Mouse (Mus musculus) MEL (cell line): Measurements from ENCODE around the gene Sh3glb2. TPM values are rescaled to one million over a fixed set of nuclear protein-coding genes. Genes with fewer than 3 reads are reported as not detected.

Source experiments
- DNase-seq: peaks from one replicate; pipeline ENCODE4 v3.0.0; 2011; ENCODE audit warnings: low read depth, low spot score
- H3K27ac ChIP-seq: 2 replicates; pipeline ENCODE4 v1.5.1; 2012; ENCODE audit warnings: low read depth, mild to moderate bottlenecking, control low read depth, low read length, moderate library complexity; ENCODE audit not compliant: control insufficient read depth
- H3K27me3 ChIP-seq, 2 experiments: fragments of 150-350 bp in 1 of 2; sonication (generic) in 1 of 2; 2 replicates each; pipeline ENCODE4 v1.6.1; 2012; ENCODE audit warnings: low read length in 2 of 2, mild to moderate bottlenecking in 2 of 2, improper control_type of control experiment in 1 of 2, moderate library complexity in 1 of 2; ENCODE audit not compliant: insufficient read depth in 2 of 2, control insufficient read depth in 1 of 2
- H3K36me3 ChIP-seq, 2 experiments: 2 replicates each; pipeline ENCODE4 v1.6.1; 2012 to 2014; ENCODE audit warnings: low read length in 2 of 2, improper control_type of control experiment in 1 of 2, inconsistent platforms in 1 of 2, mild to moderate bottlenecking in 1 of 2; ENCODE audit not compliant: insufficient read depth in 2 of 2, control insufficient read depth in 1 of 2
- H3K4me1 ChIP-seq, 2 experiments: fragments of 150-350 bp in 1 of 2; sonication (generic) in 1 of 2; 2 replicates each; pipeline ENCODE4 v1.6.1; 2012; ENCODE audit warnings: low read length in 2 of 2, improper control_type of control experiment in 1 of 2, mild to moderate bottlenecking in 1 of 2; ENCODE audit not compliant: insufficient read depth in 2 of 2, control insufficient read depth in 1 of 2
- H3K4me3 ChIP-seq, 2 experiments: fragments of 150-350 bp in 1 of 2; sonication (generic) in 1 of 2; 2 replicates each; pipeline ENCODE4 v1.5.1; 2012; ENCODE audit warnings: low read depth in 2 of 2, low read length in 2 of 2, mild to moderate bottlenecking in 2 of 2, moderate library complexity in 2 of 2, control low read depth in 1 of 2, improper control_type of control experiment in 1 of 2; ENCODE audit not compliant: control insufficient read depth in 1 of 2, insufficient read depth in 1 of 2
- H3K79me2 ChIP-seq: 2 replicates; pipeline ENCODE4 v1.6.1; 2012; ENCODE audit warnings: mild to moderate bottlenecking, low read length, moderate library complexity; ENCODE audit not compliant: control insufficient read depth, poor library complexity, insufficient read depth
- H3K9ac ChIP-seq: 2 replicates; pipeline ENCODE4 v1.6.1; 2012; ENCODE audit warnings: low read depth, mild to moderate bottlenecking, control low read depth, low read length, moderate library complexity; ENCODE audit not compliant: control insufficient read depth, poor library complexity, severe bottlenecking
- H3K9me3 ChIP-seq: fragments of 150-350 bp; sonication (generic); replicated peaks from 2 replicates; pipeline ENCODE4 v1.6.1; 2012; ENCODE audit warnings: mild to moderate bottlenecking, low read length, improper control_type of control experiment, moderate library complexity; ENCODE audit not compliant: insufficient read depth
- BHLHE40 ChIP-seq: IDR thresholded peaks from 2 replicates; pipeline ENCODE4 v1.6.1; 2012; ENCODE audit warnings: low read depth, mild to moderate bottlenecking, inconsistent platforms, low read length, improper control_type of control experiment, borderline replicate concordance
- CHD2 ChIP-seq: IDR thresholded peaks from 2 replicates; pipeline ENCODE4 v1.6.1; 2011; ENCODE audit warnings: low read length, improper control_type of control experiment
- CTCF ChIP-seq, 3 experiments: IDR thresholded peaks in 2 of 3; conservative IDR thresholded peaks in 1 of 3; 2 replicates each; pipeline ENCODE4 v1.5.1; 2011 to 2012; ENCODE audit warnings: low read length in 3 of 3, low read depth in 2 of 3, mild to moderate bottlenecking in 2 of 3, improper control_type of control experiment in 1 of 3, inconsistent platforms in 1 of 3, mixed read lengths in 1 of 3, moderate library complexity in 1 of 3; ENCODE audit not compliant: control insufficient read depth in 1 of 3, insufficient read depth in 1 of 3, poor library complexity in 1 of 3, severe bottlenecking in 1 of 3
- E2F4 ChIP-seq: IDR thresholded peaks from 2 replicates; pipeline ENCODE4 v1.6.1; 2011; ENCODE audit warnings: low read depth, low read length, improper control_type of control experiment, borderline replicate concordance
- ELF1 ChIP-seq: IDR thresholded peaks from 2 replicates; pipeline ENCODE4 v1.6.1; 2014; ENCODE audit warnings: low read depth, mild to moderate bottlenecking, inconsistent platforms, low read length, improper control_type of control experiment, moderate library complexity
- EP300 ChIP-seq, 2 experiments: IDR thresholded peaks; 2 replicates each; pipeline ENCODE4 v1.6.1; 2011; ENCODE audit warnings: improper control_type of control experiment in 2 of 2, low read length in 2 of 2, low read depth in 1 of 2, mild to moderate bottlenecking in 1 of 2
- ETS1 ChIP-seq: IDR thresholded peaks from 2 replicates; pipeline ENCODE4 v1.6.1; 2012; ENCODE audit warnings: low read depth, mild to moderate bottlenecking, inconsistent platforms, low read length, improper control_type of control experiment, moderate library complexity
- GABPA ChIP-seq: IDR thresholded peaks from 2 replicates; pipeline ENCODE4 v1.6.1; 2012; ENCODE audit warnings: low read depth, mild to moderate bottlenecking, inconsistent platforms, low read length, improper control_type of control experiment, moderate library complexity
- GATA1 ChIP-seq: IDR thresholded peaks from 2 replicates; pipeline ENCODE4 v1.6.1; 2011; ENCODE audit warnings: low read depth, low read length, improper control_type of control experiment
- HCFC1 ChIP-seq: IDR thresholded peaks from 2 replicates; pipeline ENCODE4 v1.6.1; 2012; ENCODE audit warnings: low read depth, mild to moderate bottlenecking, inconsistent platforms, low read length, improper control_type of control experiment, moderate library complexity
- JUND ChIP-seq: IDR thresholded peaks from 2 replicates; pipeline ENCODE4 v1.6.1; 2011; ENCODE audit warnings: low read depth, mild to moderate bottlenecking, improper control_type of control experiment, low read length
- KAT2A ChIP-seq: conservative IDR thresholded peaks from 2 replicates; pipeline ENCODE4 v1.6.1; 2012; ENCODE audit warnings: low read depth, low read length, improper control_type of control experiment, inconsistent platforms
- MAFK ChIP-seq: IDR thresholded peaks from 2 replicates; pipeline ENCODE4 v1.6.1; 2011; ENCODE audit warnings: low read depth, mild to moderate bottlenecking, low read length, improper control_type of control experiment, borderline replicate concordance
- MAX ChIP-seq: IDR thresholded peaks from 2 replicates; pipeline ENCODE4 v1.6.1; 2011; ENCODE audit warnings: low read length, improper control_type of control experiment
- MAZ ChIP-seq: IDR thresholded peaks from 2 replicates; pipeline ENCODE4 v1.6.1; 2012; ENCODE audit warnings: low read depth, mild to moderate bottlenecking, inconsistent platforms, low read length, improper control_type of control experiment
- MEF2A ChIP-seq: IDR thresholded peaks from 2 replicates; pipeline ENCODE4 v1.6.1; 2014; ENCODE audit warnings: low read depth, mild to moderate bottlenecking, inconsistent platforms, low read length, improper control_type of control experiment; ENCODE audit not compliant: poor library complexity, insufficient replicate concordance, severe bottlenecking; ENCODE audit errors: extremely low read depth
- MXI1 ChIP-seq: IDR thresholded peaks from 2 replicates; pipeline ENCODE4 v1.6.1; 2011; ENCODE audit warnings: mild to moderate bottlenecking, low read depth, low read length, improper control_type of control experiment
- MYB ChIP-seq: IDR thresholded peaks from 2 replicates; pipeline ENCODE4 v1.6.1; 2011; ENCODE audit warnings: mild to moderate bottlenecking, low read depth, low read length, improper control_type of control experiment
- NELFE ChIP-seq: IDR thresholded peaks from 2 replicates; pipeline ENCODE4 v1.6.1; 2011; ENCODE audit warnings: low read depth, low read length, improper control_type of control experiment
- NRF1 ChIP-seq: IDR thresholded peaks from 2 replicates; pipeline ENCODE4 v1.6.1; 2014; ENCODE audit warnings: low read depth, mild to moderate bottlenecking, inconsistent platforms, low read length, improper control_type of control experiment, moderate library complexity; ENCODE audit not compliant: poor library complexity, insufficient read depth, severe bottlenecking
- POLR2A ChIP-seq, 2 experiments: IDR thresholded peaks; 2 replicates each; pipeline ENCODE4 v1.6.1; 2011 to 2012; ENCODE audit warnings: low read length in 2 of 2, mild to moderate bottlenecking in 2 of 2, control low read depth in 1 of 2, improper control_type of control experiment in 1 of 2, low read depth in 1 of 2, moderate library complexity in 1 of 2; ENCODE audit not compliant: control insufficient read depth in 1 of 2, insufficient read depth in 1 of 2, poor library complexity in 1 of 2
- POLR2AphosphoS2 ChIP-seq: IDR thresholded peaks from 2 replicates; pipeline ENCODE4 v1.6.1; 2011; ENCODE audit warnings: low read length, improper control_type of control experiment
- POLR2AphosphoS5 ChIP-seq: IDR thresholded peaks from 2 replicates; pipeline ENCODE4 v1.6.1; 2012; ENCODE audit warnings: low read depth, borderline replicate concordance, mild to moderate bottlenecking, inconsistent platforms, low read length, moderate library complexity, mixed read lengths
- RAD21 ChIP-seq: IDR thresholded peaks from 2 replicates; pipeline ENCODE4 v1.6.1; 2011; ENCODE audit warnings: mild to moderate bottlenecking, low read depth, low read length, improper control_type of control experiment
- RCOR1 ChIP-seq: IDR thresholded peaks from 2 replicates; pipeline ENCODE4 v1.6.1; 2012; ENCODE audit warnings: low read depth, mild to moderate bottlenecking, inconsistent platforms, low read length, improper control_type of control experiment
- SIN3A ChIP-seq: IDR thresholded peaks from 2 replicates; pipeline ENCODE4 v1.6.1; 2012; ENCODE audit warnings: low read length, improper control_type of control experiment, inconsistent platforms
- SMC3 ChIP-seq: IDR thresholded peaks from 2 replicates; pipeline ENCODE4 v1.6.1; 2011; ENCODE audit warnings: low read depth, low read length, improper control_type of control experiment
- TAL1 ChIP-seq: IDR thresholded peaks from 2 replicates; pipeline ENCODE4 v1.6.1; 2012; ENCODE audit warnings: mild to moderate bottlenecking, inconsistent platforms, low read length, moderate library complexity, mixed read lengths
- TBP ChIP-seq: IDR thresholded peaks from 2 replicates; pipeline ENCODE4 v1.8.0; 2011; ENCODE audit warnings: low read depth, low read length, improper control_type of control experiment
- TCF12 ChIP-seq: IDR thresholded peaks from 2 replicates; pipeline ENCODE4 v1.6.1; 2014; ENCODE audit warnings: low read depth, mild to moderate bottlenecking, inconsistent platforms, low read length, improper control_type of control experiment, moderate library complexity
- UBTF ChIP-seq: IDR thresholded peaks from 2 replicates; pipeline ENCODE4 v1.6.1; 2012; ENCODE audit warnings: low read depth, mild to moderate bottlenecking, inconsistent platforms, low read length, improper control_type of control experiment, moderate library complexity, borderline replicate concordance; ENCODE audit not compliant: insufficient read depth
- USF1 ChIP-seq: IDR thresholded peaks from 2 replicates; pipeline ENCODE4 v1.6.1; 2014; ENCODE audit warnings: low read depth, mild to moderate bottlenecking, inconsistent platforms, low read length, improper control_type of control experiment, moderate library complexity
- USF2 ChIP-seq, 2 experiments: IDR thresholded peaks; 2 replicates each; pipeline ENCODE4 v1.6.1; 2011 to 2012; ENCODE audit warnings: improper control_type of control experiment in 2 of 2, low read length in 2 of 2, borderline replicate concordance in 1 of 2, inconsistent platforms in 1 of 2, low read depth in 1 of 2, mild to moderate bottlenecking in 1 of 2; ENCODE audit not compliant: insufficient read depth in 1 of 2
- ZC3H11A ChIP-seq: IDR thresholded peaks from 2 replicates; pipeline ENCODE4 v1.6.1; 2012; ENCODE audit warnings: low read depth, mild to moderate bottlenecking, inconsistent platforms, low read length, improper control_type of control experiment
- ZKSCAN1 ChIP-seq: IDR thresholded peaks from 2 replicates; pipeline ENCODE4 v1.6.1; 2012; ENCODE audit warnings: low read depth, mild to moderate bottlenecking, inconsistent platforms, low read length, improper control_type of control experiment, moderate library complexity
- ZMIZ1 ChIP-seq: IDR thresholded peaks from 2 replicates; pipeline ENCODE4 v1.6.1; 2012; ENCODE audit warnings: low read depth, mild to moderate bottlenecking, inconsistent platforms, low read length, improper control_type of control experiment, moderate library complexity
- ZNF384 ChIP-seq: IDR thresholded peaks from 2 replicates; pipeline ENCODE4 v1.6.1; 2012; ENCODE audit warnings: low read depth, mild to moderate bottlenecking, inconsistent platforms, low read length, improper control_type of control experiment
- polyA plus RNA-seq, 2 experiments: library from polyadenylated mRNA; stranded (reverse) in 1 of 2; unstranded in 1 of 2; fragments of >175 nt in 1 of 2; fragments of >200 nt in 1 of 2; gene quantifications; 2 replicates each; pipeline versions ENCODE4 v1.2.1 to v1.2.4; 2012; ENCODE audit warnings: low replicate concordance in 2 of 2, low read depth in 1 of 2; ENCODE audit not compliant: insufficient read length in 2 of 2, insufficient read depth in 1 of 2, missing spikeins in 1 of 2
- total RNA-seq: library from RNA; depleted of rRNA; stranded (reverse); fragments of 300-350 nt; gene quantifications from 2 replicates; pipeline ENCODE4 v1.2.3, GENCODE M21; 2012

The Sh3glb2 gene
- total and polyA plus RNA-seq, 3 experiments = 48.0 to 60.1 TPM; not detected in 1

- Histone ChIP-seq H3K27ac (peak within 1 kb of the TSS; percentile 66), H3K4me1 (peaks cover 0 to 6% of the 10 kb centered on the region in 2 experiments; a peak in 2 of 4 replicates), H3K79me2 (peaks cover 11% of the 10 kb centered on the region), H3K9ac (peak within 1 kb of the TSS; percentile 89), H3K9me3 (no peaks in the 10 kb centered on the region), H3K36me3 (peaks cover 0 to 3% of the 10 kb centered on the region in 2 experiments; a peak in 2 of 4 replicates), H3K4me3 (peak within 1 kb of the TSS; percentile 77 to 83), H3K27me3 (no peaks in the 10 kb centered on the region)
- peak; percentile 99 for DNase-seq
- TF ChIP-seq RCOR1 (no peak), CHD2 (peak; percentile 90), TAL1 (no peak), EP300 (IDR thresholded peaks at IDR 0.05; ENCODE audit: low read depth in 1 of 2, low read length in 2 of 2) (no peak), USF2 (IDR thresholded peaks at IDR 0.05; ENCODE audit: borderline replicate concordance in 1 of 2, insufficient read depth in 1 of 2, low read depth in 1 of 2, low read length in 2 of 2) (no peak), USF1 (no peak), SIN3A (peak; percentile 61; the same call in 1 of the 2 replicates), ZKSCAN1 (no peak), MYB (no peak), TBP (peak; percentile 49; the same call in 1 of the 2 replicates), RAD21 (no peak), MEF2A (no peak), ETS1 (no peak), ZMIZ1 (no peak), JUND (no peak), HCFC1 (peak; percentile 67; the same call in 1 of the 2 replicates), POLR2A (IDR thresholded peaks at IDR 0.05; ENCODE audit: control insufficient read depth in 1 of 2, insufficient read depth in 1 of 2, low read depth in 1 of 2, low read length in 2 of 2, poor library complexity in 1 of 2) (peak; percentile 49 to 66; a peak in 1 of 4 replicates), NRF1 (peak; percentile 57; the same call in 1 of the 2 replicates), MAX (no peak), BHLHE40 (no peak), MAFK (no peak), UBTF (no peak), ELF1 (0 out of 2 replicates have a peak, but pooled peaks have one; percentile 29), KAT2A (no peak; the same call in 1 of the 2 replicates), POLR2AphosphoS2 (peak; percentile 62; the same call in 1 of the 2 replicates), NELFE (no peak), ZC3H11A (no peak), GABPA (no peak), SMC3 (no peak), MAZ (no peak), GATA1 (0 out of 2 replicates have a peak, but pooled peaks have one; percentile 19), POLR2AphosphoS5 (no peak), MXI1 (peak; percentile 71; the same call in 1 of the 2 replicates), E2F4 (no peak), CTCF (IDR thresholded peaks at IDR 0.05 in 2 of 3, conservative IDR thresholded peaks at IDR 0.05 in 1 of 3; ENCODE audit: control insufficient read depth in 1 of 3, insufficient read depth in 1 of 3, low read depth in 2 of 3, low read length in 3 of 3, poor library complexity in 1 of 3, severe bottlenecking in 1 of 3) (no peak), TCF12 (no peak), ZNF384 (no peak)
Observed at GRCm38 (mm10) chr2:30392114-30392576, 33.0 kb upstream of the Sh3glb2 start, which contains the start of gene Dolpp1. TSS of gene Dolpp1 (plus strand) at chr2:30392254.
